Mouse (Mus musculus) kidney, postnatal 0 days (tissue): ENCODE measurements at regions not wholly inside any gene's neighbourhood (a gene's known extent, or its start where the extent isn't known, plus 50 kb on each side); places are given as distances from the start of the nearest gene placed in this dataset.
"Not testable (repeated sequence)": the region's sequence is repeated elsewhere in the genome, so short reads cannot be mapped to it uniquely, and the experiment has no call there.

ENCODE experiments used
- ATAC-seq: fragments of 200-750 bp; cut with Nextera tagmentation; replicated peaks from 2 replicates; pipeline ENCODE4 v1.8.0; 2017; ENCODE audit warnings: low read depth, moderate number of reproducible peaks, moderate TSS enrichment, moderate library complexity; ENCODE audit not compliant: low FRiP score
- DNase-seq: peaks from one replicate; pipeline ENCODE4 v3.0.0-alpha.2; 2016; ENCODE audit warnings: low spot score
- H3K27ac ChIP-seq: fragments of 300-500 bp; sonication (generic); 2 replicates; pipeline ENCODE4 v1.5.1; 2014; ENCODE audit warnings: mild to moderate bottlenecking
- H3K27me3 ChIP-seq: fragments of 300-500 bp; sonication (generic); 2 replicates; pipeline ENCODE4 v1.6.1; 2014; ENCODE audit warnings: low read length, mixed read lengths; ENCODE audit not compliant: insufficient read depth
- H3K36me3 ChIP-seq: fragments of 300-500 bp; sonication (generic); 2 replicates; pipeline ENCODE4 v1.6.1; 2014; ENCODE audit warnings: low read length, mixed read lengths; ENCODE audit not compliant: insufficient read depth
- H3K4me1 ChIP-seq: fragments of 300-500 bp; sonication (generic); replicated peaks from 2 replicates; pipeline ENCODE4 v1.6.1; 2014; ENCODE audit warnings: antibody characterized with exemption, low read length, mixed read lengths; ENCODE audit not compliant: insufficient read depth
- H3K4me2 ChIP-seq: fragments of 300-500 bp; sonication (generic); 2 replicates; pipeline ENCODE4 v1.6.1; 2014; ENCODE audit warnings: mild to moderate bottlenecking, low read length, moderate library complexity, mixed read lengths
- H3K4me3 ChIP-seq: fragments of 300-500 bp; sonication (generic); replicated peaks from 2 replicates; pipeline ENCODE4 v1.5.1; 2014; ENCODE audit warnings: low read depth, low read length
- H3K9ac ChIP-seq: fragments of 300-500 bp; sonication (generic); 2 replicates; pipeline ENCODE4 v1.6.1; 2014; ENCODE audit warnings: low read depth, low read length
- H3K9me3 ChIP-seq: fragments of 300-500 bp; sonication (generic); replicated peaks from 2 replicates; pipeline ENCODE4 v1.6.1; 2016; ENCODE audit warnings: low read length, inconsistent platforms, mixed read lengths
- CTCF ChIP-seq: IDR thresholded peaks from 2 replicates; pipeline ENCODE4 v1.5.1; 2016; ENCODE audit warnings: antibody characterized with exemption, low read depth, mild to moderate bottlenecking, moderate library complexity
- WGBS: fragments of 180-500 bp; shearing (Covaris S2); extraction: QIAGEN DNeasy Blood & Tissue Kit; methylation state at CpG from one replicate; pipeline ENCODE4 v1.1.7; 2014; 5-methylcytosine and 5-hydroxymethylcytosine counted together

- H3K27me3 ChIP-seq = no peaks in the 10 kb centered on the region
- ATAC-seq (no peak; the same call in 1 of the 2 replicates), DNase-seq (no peak)
- no peak for TF ChIP-seq CTCF
- no peaks in the 10 kb centered on the region for H3K36me3 ChIP-seq
- 57% methylated on average over 16 of the region's 16 CpGs for WGBS
- H3K4me3 ChIP-seq = no peak overlapping the region
- no peaks in the 10 kb centered on the region for H3K9me3 ChIP-seq
- no peaks in the 10 kb centered on the region for H3K4me1 ChIP-seq
- H3K27ac ChIP-seq = no peak overlapping the region
- no peak overlapping the region for H3K9ac ChIP-seq
- H3K4me2 ChIP-seq = no peak overlapping the region
Observed at GRCm38 (mm10) chr13:103592371-103592770, 182.0 kb downstream of the Srek1 start.

GRCm38 (mm10) chr13:103591874-103592273 is 182.5 kb downstream of the Srek1 start:
- WGBS = 77% methylated on average over 6 of the region's 6 CpGs
- ATAC-seq = peak; percentile 59; the same call in 1 of the 2 replicates
- H3K27ac ChIP-seq = no peak overlapping the region
- no peak overlapping the region for H3K4me3 ChIP-seq
- H3K36me3 ChIP-seq = no peaks in the 10 kb centered on the region
- H3K27me3 ChIP-seq = no peaks in the 10 kb centered on the region
- no peak overlapping the region for H3K9ac ChIP-seq
- H3K4me2 ChIP-seq = no peak overlapping the region
- no peaks in the 10 kb centered on the region for H3K9me3 ChIP-seq
- no peak for TF ChIP-seq CTCF
- H3K4me1 ChIP-seq = no peaks in the 10 kb centered on the region
- DNase-seq = no peak

- not testable (repeated sequence) for ATAC-seq, H3K4me2 ChIP-seq, H3K27me3 ChIP-seq, H3K9me3 ChIP-seq, DNase-seq, H3K4me3 ChIP-seq, H3K36me3 ChIP-seq, H3K4me1 ChIP-seq, H3K9ac ChIP-seq, H3K27ac ChIP-seq
- 54% methylated on average over 7 of the region's 7 CpGs for WGBS
Observed at GRCm38 (mm10) chr13:103591381-103591780, 183.0 kb downstream of the Srek1 start.

GRCm38 (mm10) chr13:103589646-103590045 is 184.8 kb downstream of the Srek1 start:
- Histone ChIP-seq H3K4me2 (no peak overlapping the region), H3K36me3 (no peaks in the 10 kb centered on the region), H3K27me3 (no peaks in the 10 kb centered on the region), H3K9ac (no peak overlapping the region), H3K4me1 (no peaks in the 10 kb centered on the region), H3K9me3 (no peaks in the 10 kb centered on the region), H3K27ac (no peak overlapping the region), H3K4me3 (no peak overlapping the region)
- TF ChIP-seq CTCF = no peak
- 91% methylated on average over 5 of the region's 5 CpGs for WGBS
- ATAC-seq (no peak), DNase-seq (no peak)

GRCm38 (mm10) chr13:103576856-103577255 is 197.6 kb downstream of the Srek1 start:
- no peak for DNase-seq
- H3K36me3 ChIP-seq = no peaks in the 10 kb centered on the region
- TF ChIP-seq CTCF = no peak
- H3K4me2 ChIP-seq = no peak overlapping the region
- no peak overlapping the region for H3K27ac ChIP-seq
- no peaks in the 10 kb centered on the region for H3K9me3 ChIP-seq
- 40% methylated on average over 4 of the region's 4 CpGs for WGBS
- H3K27me3 ChIP-seq = no peaks in the 10 kb centered on the region
- H3K9ac ChIP-seq = no peak overlapping the region
- ATAC-seq = no peak
- no peaks in the 10 kb centered on the region for H3K4me1 ChIP-seq
- H3K4me3 ChIP-seq = no peak overlapping the region

- Histone ChIP-seq H3K9me3 (no peaks in the 10 kb centered on the region), H3K4me1 (no peaks in the 10 kb centered on the region), H3K36me3 (no peaks in the 10 kb centered on the region), H3K27ac (no peak overlapping the region), H3K9ac (no peak overlapping the region), H3K27me3 (no peaks in the 10 kb centered on the region), H3K4me3 (no peak overlapping the region), H3K4me2 (peak overlapping the region; percentile 23; the same call in 1 of the 2 replicates)
- WGBS = 42% methylated on average over 8 of the region's 8 CpGs
- ATAC-seq (no peak), DNase-seq (no peak)
- no peak for TF ChIP-seq CTCF
Observed at GRCm38 (mm10) chr13:103564715-103565114, 209.7 kb downstream of the Srek1 start.
